Mouse (Mus musculus) cerebellum, adult 8-10 months (tissue): ENCODE data around the gene Zc3h12a.

Experiments used
- DNase-seq: peaks from one replicate; pipeline ENCODE4 v3.0.0; 2022

Zc3h12a gene

GRCm38 (mm10) chr4:125144211-125144610, 16.6 kb upstream of the Zc3h12a start:
- no peak for DNase-seq

- no peak for DNase-seq
Measured at GRCm38 (mm10) chr4:125138321-125138720, 10.7 kb upstream of the Zc3h12a start.

GRCm38 (mm10) chr4:125136303-125136888, 8.8 kb upstream of the Zc3h12a start:
- no peak for DNase-seq

GRCm38 (mm10) chr4:125135076-125135855, 7.6 kb upstream of the Zc3h12a start:
- DNase-seq, result no peak

- DNase-seq, result no peak
Measured at GRCm38 (mm10) chr4:125134631-125135030, 7.0 kb upstream of the Zc3h12a start.

- no peak for DNase-seq
Measured at GRCm38 (mm10) chr4:125134192-125134591, 6.6 kb upstream of the Zc3h12a start.

- DNase-seq, result no peak
Measured at GRCm38 (mm10) chr4:125132394-125132793, 4.8 kb upstream of the Zc3h12a start.

- no peak for DNase-seq
Measured at GRCm38 (mm10) chr4:125131493-125131892, 3.9 kb upstream of the Zc3h12a start.

GRCm38 (mm10) chr4:125126761-125127160, 879 bp downstream of the Zc3h12a start:
- DNase-seq, result no peak

GRCm38 (mm10) chr4:125126186-125126585, 1.5 kb downstream of the Zc3h12a start:
- DNase-seq, result no peak

- DNase-seq, result no peak
Measured at GRCm38 (mm10) chr4:125125361-125125921, 2.2 kb downstream of the Zc3h12a start.

GRCm38 (mm10) chr4:125124424-125125209, 3.0 kb downstream of the Zc3h12a start:
- no peak for DNase-seq

- no peak for DNase-seq
Measured at GRCm38 (mm10) chr4:125123279-125123671, 4.4 kb downstream of the Zc3h12a start.

GRCm38 (mm10) chr4:125122431-125123278, 5.0 kb downstream of the Zc3h12a start:
- no peak for DNase-seq

GRCm38 (mm10) chr4:125119721-125120120, 7.9 kb downstream of the Zc3h12a start:
- no peak for DNase-seq

- DNase-seq, result no peak
Measured at GRCm38 (mm10) chr4:125119070-125119469, 8.6 kb downstream of the Zc3h12a start.

- no peak for DNase-seq
Measured at GRCm38 (mm10) chr4:125117902-125118320, 9.7 kb downstream of the Zc3h12a start.

GRCm38 (mm10) chr4:125116929-125117328, 10.7 kb downstream of the Zc3h12a start:
- no peak for DNase-seq

GRCm38 (mm10) chr4:125116090-125116861, 11.4 kb downstream of the Zc3h12a start:
- DNase-seq, result peak; percentile 42

GRCm38 (mm10) chr4:125115710-125116089, 11.9 kb downstream of the Zc3h12a start:
- DNase-seq, result no peak

GRCm38 (mm10) chr4:125115081-125115480, 12.6 kb downstream of the Zc3h12a start:
- DNase-seq, result no peak

- peak; percentile 72 for DNase-seq
Measured at GRCm38 (mm10) chr4:125114638-125115037, 13.0 kb downstream of the Zc3h12a start.
